34 mouse cellular contexts compared by ENCODE assay signal in genomic region chr1:163757462-163758207, GRCm38 (mm10). TPM values are rescaled to one million over a fixed set of nuclear protein-coding genes. Genes with fewer than 3 reads are reported as not detected.
DNase-seq lines count a peak whose midpoint lies in the region; ATAC-seq lines count a peak whose summit lies in the region.
"Had no signal": no experiment of that assay in that cellular context is flagged by ENCODE, and none has a peak within 500 bp of the region (broad histone marks: within the 10 kb centered on the region; RNA-seq: fewer than 3 reads in every experiment).

No protein-coding gene starts in this region.

- H3K27me3 ChIP-seq in embryonic facial prominence, embryonic 12.5 days: no peaks in the 10 kb centered on the region
- no peaks in the 10 kb centered on the region for H3K27me3 ChIP-seq in embryonic facial prominence, embryonic 10.5 days (replicated peaks; ENCODE audit: low read depth, poor library complexity, severe bottlenecking)
- H3K27me3 ChIP-seq in embryonic facial prominence, embryonic 15.5 days: no peaks in the 10 kb centered on the region
- H3K27me3 ChIP-seq in limb, embryonic 10.5 days (ENCODE audit: low read depth, poor library complexity, severe bottlenecking): no peaks in the 10 kb centered on the region
- peaks cover 7% of the 10 kb centered on the region; the same call in 1 of the 2 replicates for H3K27me3 ChIP-seq in limb, embryonic 15.5 days
- H3K27me3 ChIP-seq: forebrain, embryonic 12.5 days; heart, embryonic 15.5 days; hindbrain, embryonic 12.5 days; liver, embryonic 15.5 days; midbrain, embryonic 15.5 days; neural tube, embryonic 15.5 days had no signal

- H3K36me3 ChIP-seq in embryonic facial prominence, embryonic 12.5 days: no peaks in the 10 kb centered on the region
- no peaks in the 10 kb centered on the region for H3K36me3 ChIP-seq in embryonic facial prominence, embryonic 10.5 days (replicated peaks)
- no peaks in the 10 kb centered on the region for H3K36me3 ChIP-seq in embryonic facial prominence, embryonic 15.5 days
- H3K36me3 ChIP-seq in limb, embryonic 10.5 days: no peaks in the 10 kb centered on the region
- no peaks in the 10 kb centered on the region for H3K36me3 ChIP-seq in limb, embryonic 15.5 days
- H3K36me3 ChIP-seq: forebrain, embryonic 12.5 days; G1E; heart, embryonic 15.5 days; hindbrain, embryonic 12.5 days; liver, embryonic 15.5 days; midbrain, embryonic 10.5 days; midbrain, embryonic 15.5 days; neural tube, embryonic 15.5 days had no signal

- WGBS in embryonic facial prominence, embryonic 12.5 days: 53% methylated on average over 10 of the region's 10 CpGs
- 72% methylated on average over 10 of the region's 10 CpGs for WGBS in embryonic facial prominence, embryonic 10.5 days
- 51% methylated on average over 10 of the region's 10 CpGs for WGBS in embryonic facial prominence, embryonic 15.5 days
- 62% methylated on average over 10 of the region's 10 CpGs for WGBS in limb, embryonic 10.5 days
- 35% methylated on average over 10 of the region's 10 CpGs for WGBS in limb, embryonic 15.5 days

- 0 out of 2 replicates have a peak, but pooled peaks cover 3% of the 10 kb centered on the region for H3K4me1 ChIP-seq in embryonic facial prominence, embryonic 12.5 days
- peaks cover 8% of the 10 kb centered on the region for H3K4me1 ChIP-seq in embryonic facial prominence, embryonic 10.5 days
- H3K4me1 ChIP-seq in embryonic facial prominence, embryonic 15.5 days: no peaks in the 10 kb centered on the region
- peaks cover 31% of the 10 kb centered on the region for H3K4me1 ChIP-seq in limb, embryonic 10.5 days
- peaks cover 4% of the 10 kb centered on the region; the same call in 1 of the 2 replicates for H3K4me1 ChIP-seq in limb, embryonic 15.5 days
- H3K4me1 ChIP-seq: forebrain, embryonic 12.5 days; heart, embryonic 15.5 days; hindbrain, embryonic 12.5 days; liver, embryonic 15.5 days; midbrain, embryonic 10.5 days; midbrain, embryonic 15.5 days; neural tube, embryonic 15.5 days had no signal

- ATAC-seq in embryonic facial prominence, embryonic 12.5 days (ENCODE audit: insufficient number of reproducible peaks, insufficient read depth, low FRiP score, low TSS enrichment): no peak
- no peak for ATAC-seq in embryonic facial prominence, embryonic 15.5 days (ENCODE audit: insufficient number of reproducible peaks, low FRiP score, low TSS enrichment, low read depth)
- peak; percentile 40; the same call in 1 of the 2 replicates for ATAC-seq in limb, embryonic 15.5 days (ENCODE audit: insufficient number of reproducible peaks, low FRiP score, low TSS enrichment, low read depth)
- ATAC-seq: forebrain, postnatal 0 days; hindbrain, postnatal 0 days; intestine, embryonic 16.5 days; midbrain, embryonic 15.5 days had no signal

- DNase-seq in embryonic facial prominence, embryonic 10.5 days (ENCODE audit: low spot score): no peak
- DNase-seq in limb, embryonic 10.5 days (ENCODE audit: low spot score): peak; percentile 40
- no peak for DNase-seq in yolk sac, embryonic 10.5 days (ENCODE audit: low spot score)
- no peak for DNase-seq in ovary, postnatal 10 days (ENCODE audit: low spot score)
- no peak for DNase-seq in frontal cortex, postnatal 36 days (ENCODE audit: low spot score in 2 of 2)
- DNase-seq: adrenal gland, adult 8-10 months; cerebellum, adult 2 months; cerebellum, postnatal 14 days; forebrain, postnatal 0 days; gastrocnemius, adult 2 months; gastrocnemius, postnatal 36 days; kidney, adult 8-10 months; kidney, postnatal 4 days; layer of hippocampus, postnatal 36 days; liver; lung, embryonic 14.5 days; right cerebral cortex, postnatal 25 days; spleen, adult 18-20 months; thymus, postnatal 14 days had no signal

- no peak overlapping the region for H3K4me3 ChIP-seq in embryonic facial prominence, embryonic 12.5 days
- no peak overlapping the region for H3K4me3 ChIP-seq in embryonic facial prominence, embryonic 10.5 days
- no peak overlapping the region for H3K4me3 ChIP-seq in embryonic facial prominence, embryonic 15.5 days (replicated peaks)
- no peak overlapping the region for H3K4me3 ChIP-seq in limb, embryonic 10.5 days
- no peak overlapping the region for H3K4me3 ChIP-seq in limb, embryonic 15.5 days
- H3K4me3 ChIP-seq: forebrain, embryonic 12.5 days; gastrocnemius, adult 2 months; heart, embryonic 15.5 days; hindbrain, embryonic 12.5 days; liver, embryonic 15.5 days; midbrain, embryonic 10.5 days; midbrain, embryonic 15.5 days; neural tube, embryonic 15.5 days had no signal

- peak overlapping the region; percentile 64; the same call in 1 of the 2 replicates for H3K27ac ChIP-seq in embryonic facial prominence, embryonic 12.5 days
- no peak overlapping the region for H3K27ac ChIP-seq in embryonic facial prominence, embryonic 10.5 days (replicated peaks)
- H3K27ac ChIP-seq in embryonic facial prominence, embryonic 15.5 days (replicated peaks): 0 out of 2 replicates have a peak overlapping the region, but pooled peaks have one; percentile 41
- peak overlapping the region; percentile 69 for H3K27ac ChIP-seq in limb, embryonic 10.5 days
- H3K27ac ChIP-seq in limb, embryonic 15.5 days: peak overlapping the region; percentile 52; the same call in 1 of the 2 replicates
- H3K27ac ChIP-seq: forebrain, embryonic 12.5 days; gastrocnemius, adult 2 months; heart, embryonic 15.5 days; hindbrain, embryonic 12.5 days; hindbrain, postnatal 0 days; kidney, postnatal 0 days; liver, embryonic 15.5 days; macrophage; midbrain, embryonic 10.5 days; midbrain, embryonic 15.5 days; neural tube, embryonic 15.5 days had no signal

- no peak overlapping the region for H3K4me2 ChIP-seq in embryonic facial prominence, embryonic 12.5 days (replicated peaks)
- no peak overlapping the region for H3K4me2 ChIP-seq in embryonic facial prominence, embryonic 15.5 days (replicated peaks)
- no peak overlapping the region for H3K4me2 ChIP-seq in limb, embryonic 15.5 days
- H3K4me2 ChIP-seq: forebrain, embryonic 12.5 days; heart, embryonic 15.5 days; hindbrain, embryonic 12.5 days; liver, embryonic 15.5 days; lung, embryonic 14.5 days; midbrain, embryonic 15.5 days; neural tube, embryonic 15.5 days had no signal

- no peak overlapping the region for H3K9ac ChIP-seq in embryonic facial prominence, embryonic 12.5 days
- no peak overlapping the region for H3K9ac ChIP-seq in embryonic facial prominence, embryonic 15.5 days
- no peak overlapping the region for H3K9ac ChIP-seq in limb, embryonic 15.5 days
- H3K9ac ChIP-seq: forebrain, embryonic 12.5 days; forebrain, postnatal 0 days; heart, embryonic 15.5 days; hindbrain, embryonic 12.5 days; liver, embryonic 15.5 days; lung, embryonic 14.5 days; midbrain, embryonic 15.5 days; neural tube, embryonic 15.5 days had no signal

- no peaks in the 10 kb centered on the region for H3K9me3 ChIP-seq in embryonic facial prominence, embryonic 12.5 days
- no peaks in the 10 kb centered on the region for H3K9me3 ChIP-seq in embryonic facial prominence, embryonic 10.5 days
- H3K9me3 ChIP-seq in embryonic facial prominence, embryonic 15.5 days (replicated peaks): no peaks in the 10 kb centered on the region
- no peaks in the 10 kb centered on the region for H3K9me3 ChIP-seq in limb, embryonic 10.5 days (replicated peaks)
- no peaks in the 10 kb centered on the region for H3K9me3 ChIP-seq in limb, embryonic 15.5 days
- H3K9me3 ChIP-seq: forebrain, embryonic 12.5 days; G1E; heart, embryonic 15.5 days; hindbrain, embryonic 12.5 days; liver, embryonic 15.5 days; midbrain, embryonic 10.5 days; midbrain, embryonic 15.5 days; neural tube, embryonic 15.5 days had no signal

RNA-seq across cellular contexts. Expression of gene Kifap3, which starts 21.7 kb away (rescaled TPM):
- polyA plus RNA-seq in embryonic facial prominence, embryonic 12.5 days (2016; fragmentation: Nextera tagmentation; extraction: Ambion mirVana): 59.3 and 60.3 TPM in 2 replicates
- 34.7 and 38.1 TPM in 2 replicates for polyA plus RNA-seq in embryonic facial prominence, embryonic 10.5 days (2016; fragmentation: Nextera tagmentation; extraction: Ambion mirVana)
- 36.5 and 38.6 TPM in 2 replicates for polyA plus RNA-seq in embryonic facial prominence, embryonic 15.5 days (2015; fragmentation: Nextera tagmentation; extraction: Ambion mirVana)
- 28.0 and 39.7 TPM in 2 replicates for polyA plus RNA-seq in limb, embryonic 10.5 days (2016; fragmentation: Nextera tagmentation; extraction: Ambion mirVana)
- polyA plus RNA-seq in limb, embryonic 15.5 days (2015; fragmentation: Nextera tagmentation; extraction: Ambion mirVana): 35.8 and 37.5 TPM in 2 replicates

RNA-seq across cellular contexts. Expression of gene Mettl11b, which starts 32.6 kb away (rescaled TPM):
- polyA plus RNA-seq in embryonic facial prominence, embryonic 12.5 days (2016; fragmentation: Nextera tagmentation; extraction: Ambion mirVana): 0.37 and 0.45 TPM in 2 replicates
- 0.14 and 0.45 TPM in 2 replicates for polyA plus RNA-seq in embryonic facial prominence, embryonic 10.5 days (2016; fragmentation: Nextera tagmentation; extraction: Ambion mirVana)
- polyA plus RNA-seq in embryonic facial prominence, embryonic 15.5 days (2015; fragmentation: Nextera tagmentation; extraction: Ambion mirVana): 0.14 and 0.32 TPM in 2 replicates
- 0.08 TPM in 1 of 2 replicates, not detected in the other for polyA plus RNA-seq in limb, embryonic 10.5 days (2016; fragmentation: Nextera tagmentation; extraction: Ambion mirVana)
- polyA plus RNA-seq in limb, embryonic 15.5 days (2015; fragmentation: Nextera tagmentation; extraction: Ambion mirVana): 0.15 and 1.6 TPM in 2 replicates
- polyA plus RNA-seq: G1E; hindbrain, postnatal 0 days; intestine, embryonic 16.5 days; macrophage had no signal
